Mouse (Mus musculus) midbrain, embryonic 10.5 days (tissue): ENCODE data around the gene Zbtb40. TPM values are rescaled to one million over a fixed set of nuclear protein-coding genes. Genes with fewer than 3 reads are reported as not detected.

ENCODE experiments used
- DNase-seq: peaks from one replicate; pipeline ENCODE4 v3.0.0-alpha.2; 2017; ENCODE audit warnings: low spot score
- H3K27ac ChIP-seq: fragments of 300-500 bp; sonication (generic); replicated peaks from 2 replicates; pipeline ENCODE4 v1.5.1; 2016; ENCODE audit warnings: mild to moderate bottlenecking
- H3K27me3 ChIP-seq: fragments of 300-500 bp; sonication (generic); 2 replicates; pipeline ENCODE4 v1.6.1; 2016; ENCODE audit warnings: low read depth, mild to moderate bottlenecking; ENCODE audit not compliant: poor library complexity, severe bottlenecking
- H3K36me3 ChIP-seq: fragments of 300-500 bp; sonication (generic); 2 replicates; pipeline ENCODE4 v1.6.1; 2016; ENCODE audit warnings: mild to moderate bottlenecking, moderate library complexity
- H3K4me1 ChIP-seq: fragments of 300-500 bp; sonication (generic); 2 replicates; pipeline ENCODE4 v1.6.1; 2016
- H3K4me3 ChIP-seq: fragments of 300-500 bp; sonication (generic); 2 replicates; pipeline ENCODE4 v1.5.1; 2016; ENCODE audit warnings: mild to moderate bottlenecking, moderate library complexity
- H3K9me3 ChIP-seq: fragments of 300-500 bp; sonication (generic); replicated peaks from 2 replicates; pipeline ENCODE4 v1.6.1; 2016; ENCODE audit warnings: mild to moderate bottlenecking
- WGBS: fragments of 180-500 bp; shearing (Covaris S2); methylation state at CpG from one replicate; pipeline ENCODE4 v1.1.7; 2016; 5-methylcytosine and 5-hydroxymethylcytosine counted together
- polyA plus RNA-seq: library from polyadenylated mRNA; unstranded; fragments of >200 nt; fragmentation: Nextera tagmentation; extraction: Ambion mirVana; gene quantifications from 2 replicates; pipeline ENCODE4 v1.2.1, GENCODE M21; 2016

Gene Zbtb40
- 4.9 and 5.0 TPM in 2 replicates for polyA plus RNA-seq

- H3K27ac ChIP-seq: peak within 1 kb of the TSS; percentile 91
- H3K9me3 ChIP-seq: peaks cover 8% of the 10 kb centered on the region; the same call in 1 of the 2 replicates
- peaks cover 19% of the 10 kb centered on the region for H3K4me1 ChIP-seq
- H3K4me3 ChIP-seq: peak within 1 kb of the TSS; percentile 92
- peaks cover 46% of the 10 kb centered on the region for H3K27me3 ChIP-seq
- WGBS: 1% methylated on average over 32 of the region's 32 CpGs
- no peaks in the 10 kb centered on the region for H3K36me3 ChIP-seq
- DNase-seq: peak; percentile 98
These were observed at the start of gene Zbtb40 for GRCm38 (mm10) chr4:137048550-137049032. Gene Zbtb40, minus strand, starts transcription at chr4:137048801.

GRCm38 (mm10) chr4:137097984-137098327, 49.4 kb upstream of the Zbtb40 start:
- Histone ChIP-seq H3K27me3 (no peaks in the 10 kb centered on the region), H3K4me3 (no peak overlapping the region), H3K27ac (no peak overlapping the region), H3K9me3 (no peaks in the 10 kb centered on the region), H3K4me1 (peaks cover 6% of the 10 kb centered on the region; the same call in 1 of the 2 replicates), H3K36me3 (no peaks in the 10 kb centered on the region)
- 86% methylated on average over 4 of the region's 4 CpGs for WGBS
- no peak for DNase-seq

DNA sequence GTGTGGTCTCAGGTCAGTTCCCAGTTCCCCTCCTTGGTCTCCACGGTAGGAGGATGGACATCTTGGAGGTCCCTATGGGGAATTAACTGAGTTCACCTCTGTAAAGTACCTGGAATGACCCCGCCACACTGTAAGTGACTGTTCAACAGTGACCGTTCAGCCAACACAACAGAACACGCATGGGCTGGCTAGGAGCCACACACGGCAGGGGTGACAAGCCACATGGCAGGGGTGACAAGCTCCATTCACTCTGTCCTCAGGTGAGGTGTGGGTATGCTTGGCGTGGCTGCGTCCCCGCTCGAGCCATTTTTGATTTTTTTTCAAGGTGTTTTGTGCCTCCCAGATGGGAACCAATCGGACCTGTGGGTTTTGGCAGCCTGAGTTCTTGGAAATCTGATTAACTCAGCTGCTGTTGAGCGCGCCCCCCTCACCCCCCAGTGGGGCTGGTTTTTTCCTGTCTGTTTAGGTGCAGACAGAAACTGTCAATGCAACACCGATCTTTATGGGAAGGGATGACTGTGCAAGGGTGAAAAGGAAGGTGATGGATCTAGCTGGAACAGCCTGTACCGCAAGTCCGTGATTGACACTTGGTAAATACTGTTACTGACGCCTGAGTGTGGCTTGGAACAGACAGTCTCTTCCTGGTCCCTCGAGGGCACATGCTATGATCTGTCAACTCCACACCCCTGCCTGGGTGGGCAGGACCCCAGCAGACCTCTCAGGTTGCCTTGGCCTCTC, 48.8 kb upstream of the Zbtb40 start:
- 85% methylated on average over 17 of the region's 17 CpGs for WGBS
- DNase-seq: no peak
- no peaks in the 10 kb centered on the region for H3K9me3 ChIP-seq
- no peaks in the 10 kb centered on the region for H3K36me3 ChIP-seq
- H3K4me1 ChIP-seq: peaks cover 6% of the 10 kb centered on the region; the same call in 1 of the 2 replicates
- no peak overlapping the region for H3K4me3 ChIP-seq
- no peaks in the 10 kb centered on the region for H3K27me3 ChIP-seq
- no peak overlapping the region for H3K27ac ChIP-seq

GRCm38 (mm10) chr4:137096353-137096752, 47.8 kb upstream of the Zbtb40 start:
- DNase-seq: no peak
- peaks cover 6% of the 10 kb centered on the region; the same call in 1 of the 2 replicates for H3K4me1 ChIP-seq
- H3K4me3 ChIP-seq: no peak overlapping the region
- H3K9me3 ChIP-seq: no peaks in the 10 kb centered on the region
- H3K27ac ChIP-seq: no peak overlapping the region
- no peaks in the 10 kb centered on the region for H3K36me3 ChIP-seq
- no peaks in the 10 kb centered on the region for H3K27me3 ChIP-seq
- 70% methylated on average over 10 of the region's 10 CpGs for WGBS

GRCm38 (mm10) chr4:137085083-137085810, 36.6 kb upstream of the Zbtb40 start:
- no peak for DNase-seq
- Histone ChIP-seq H3K4me1 (peaks cover 7% of the 10 kb centered on the region), H3K36me3 (no peaks in the 10 kb centered on the region), H3K9me3 (no peaks in the 10 kb centered on the region), H3K27me3 (0 out of 2 replicates have a peak, but pooled peaks cover 4% of the 10 kb centered on the region), H3K27ac (no peak overlapping the region), H3K4me3 (no peak overlapping the region)
- WGBS: 53% methylated on average over 18 of the region's 18 CpGs

- no peak overlapping the region for H3K4me3 ChIP-seq
- 59% methylated on average over 2 of the region's 2 CpGs for WGBS
- H3K27ac ChIP-seq: no peak overlapping the region
- no peaks in the 10 kb centered on the region for H3K36me3 ChIP-seq
- peaks cover 7% of the 10 kb centered on the region for H3K4me1 ChIP-seq
- H3K27me3 ChIP-seq: 0 out of 2 replicates have a peak, but pooled peaks cover 4% of the 10 kb centered on the region
- no peaks in the 10 kb centered on the region for H3K9me3 ChIP-seq
- no peak for DNase-seq
These were observed 34.3 kb upstream of the Zbtb40 start for GRCm38 (mm10) chr4:137082866-137083265.

GRCm38 (mm10) chr4:137081401-137081800, 32.8 kb upstream of the Zbtb40 start:
- DNase-seq: no peak
- 0 out of 2 replicates have a peak, but pooled peaks cover 7% of the 10 kb centered on the region for H3K27me3 ChIP-seq
- H3K27ac ChIP-seq: no peak overlapping the region
- H3K4me1 ChIP-seq: peaks cover 14% of the 10 kb centered on the region
- WGBS: 93% methylated on average over 4 of the region's 4 CpGs
- no peaks in the 10 kb centered on the region for H3K9me3 ChIP-seq
- H3K4me3 ChIP-seq: no peak overlapping the region
- H3K36me3 ChIP-seq: no peaks in the 10 kb centered on the region

DNA sequence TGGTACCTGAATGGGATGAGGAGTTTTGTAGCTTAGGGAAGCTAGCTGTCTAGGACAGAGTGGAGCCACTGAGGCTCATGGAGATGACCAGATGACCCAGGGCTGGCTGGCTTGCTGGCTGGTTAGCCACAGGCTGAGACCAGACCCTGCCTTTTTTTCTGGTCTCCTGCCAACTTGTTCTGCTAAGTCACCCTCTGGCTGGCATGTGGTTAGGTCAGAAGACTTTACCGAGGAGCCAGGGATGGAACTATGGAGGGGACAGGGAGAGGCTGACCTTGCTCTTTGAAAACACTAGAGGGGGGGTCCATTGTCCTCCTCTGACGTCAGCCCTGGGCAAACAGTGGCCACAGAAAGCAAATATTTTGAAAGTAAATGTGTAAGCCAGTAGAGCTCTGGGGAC, 28.6 kb upstream of the Zbtb40 start:
- 0 out of 2 replicates have a peak, but pooled peaks cover 8% of the 10 kb centered on the region for H3K4me1 ChIP-seq
- DNase-seq: no peak
- 0 out of 2 replicates have a peak, but pooled peaks cover 3% of the 10 kb centered on the region for H3K27me3 ChIP-seq
- 53% methylated on average over 2 of the region's 2 CpGs for WGBS
- no peaks in the 10 kb centered on the region for H3K36me3 ChIP-seq
- H3K4me3 ChIP-seq: no peak overlapping the region
- no peak overlapping the region for H3K27ac ChIP-seq
- no peaks in the 10 kb centered on the region for H3K9me3 ChIP-seq

DNA sequence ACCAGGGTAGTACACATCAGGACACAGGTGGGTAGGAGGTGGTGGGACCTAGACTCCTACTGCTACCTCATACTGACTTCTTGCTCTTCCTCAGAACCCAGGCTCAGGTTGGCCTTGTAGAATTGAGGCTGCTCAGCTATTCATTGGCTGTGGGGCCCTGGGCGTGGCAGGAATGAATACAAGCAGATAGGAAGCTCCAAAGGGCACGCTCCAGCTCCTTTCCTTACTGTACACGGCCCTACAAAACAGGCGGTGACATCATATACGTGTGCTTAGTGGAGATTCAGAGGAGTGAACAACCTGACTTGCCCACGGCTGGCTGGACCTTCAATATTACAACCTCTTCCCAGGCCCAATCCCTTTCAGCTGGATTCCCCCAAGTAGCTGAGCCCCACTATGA, 22.6 kb upstream of the Zbtb40 start:
- H3K4me3 ChIP-seq: no peak overlapping the region
- 83% methylated on average over 6 of the region's 6 CpGs for WGBS
- no peak for DNase-seq
- H3K27me3 ChIP-seq: 0 out of 2 replicates have a peak, but pooled peaks cover 3% of the 10 kb centered on the region
- H3K36me3 ChIP-seq: no peaks in the 10 kb centered on the region
- H3K4me1 ChIP-seq: peaks cover 12% of the 10 kb centered on the region
- H3K27ac ChIP-seq: no peak overlapping the region
- no peaks in the 10 kb centered on the region for H3K9me3 ChIP-seq

DNA sequence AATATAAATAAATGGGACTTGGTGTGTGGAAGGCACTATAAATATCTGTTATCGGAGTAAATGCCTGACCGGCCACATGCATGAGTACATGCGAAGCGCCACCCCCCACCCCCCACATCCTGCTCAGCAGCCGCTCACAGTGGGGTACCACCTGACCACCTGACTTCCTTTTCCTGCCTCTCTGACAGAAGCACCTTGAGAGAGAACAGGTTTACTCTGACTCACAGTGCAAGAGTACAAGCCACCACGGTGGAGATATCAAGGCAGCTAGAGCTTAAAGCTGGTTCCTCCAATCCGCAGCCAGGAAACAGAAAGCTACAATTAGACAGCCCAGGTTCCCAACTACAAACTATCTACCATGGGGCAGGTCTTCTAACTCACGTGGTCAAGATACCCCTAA, 19.9 kb upstream of the Zbtb40 start:
- WGBS: 46% methylated on average over 8 of the region's 8 CpGs

DNA sequence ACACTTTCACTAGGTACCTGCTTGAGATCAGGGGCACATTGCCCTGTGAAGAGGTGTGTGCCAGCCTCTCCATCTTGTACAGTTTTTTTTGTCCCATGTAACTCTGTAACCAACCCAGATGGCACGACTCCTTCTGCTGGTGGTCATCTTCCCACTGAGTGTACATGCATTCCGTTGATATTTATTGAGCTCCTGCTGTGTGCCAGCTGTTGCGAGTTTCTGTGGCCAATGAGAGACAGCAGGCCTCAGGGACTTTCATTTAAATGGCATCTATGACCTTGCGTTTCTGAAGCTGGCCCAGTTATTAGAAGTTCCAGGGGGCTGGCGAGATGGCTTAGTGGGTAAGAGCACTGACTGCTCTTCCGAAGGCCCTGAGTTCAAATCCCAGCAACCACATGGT, 17.2 kb upstream of the Zbtb40 start:
- Histone ChIP-seq H3K27me3 (0 out of 2 replicates have a peak, but pooled peaks cover 3% of the 10 kb centered on the region), H3K36me3 (no peaks in the 10 kb centered on the region), H3K27ac (no peak overlapping the region), H3K9me3 (no peaks in the 10 kb centered on the region), H3K4me1 (peaks cover 12% of the 10 kb centered on the region), H3K4me3 (no peak overlapping the region)
- 70% methylated on average over 6 of the region's 6 CpGs for WGBS
- DNase-seq: no peak

More for the DNA sequence above, 19.9 kb upstream of the Zbtb40 start:
- Histone ChIP-seq H3K27me3 (0 out of 2 replicates have a peak, but pooled peaks cover 3% of the 10 kb centered on the region), H3K4me3 (no peak overlapping the region), H3K4me1 (peaks cover 12% of the 10 kb centered on the region), H3K36me3 (no peaks in the 10 kb centered on the region), H3K9me3 (no peaks in the 10 kb centered on the region), H3K27ac (no peak overlapping the region)
- no peak for DNase-seq

- Histone ChIP-seq H3K27ac (no peak overlapping the region), H3K36me3 (no peaks in the 10 kb centered on the region), H3K4me3 (no peak overlapping the region), H3K4me1 (no peaks in the 10 kb centered on the region), H3K9me3 (peaks cover 3% of the 10 kb centered on the region; the same call in 1 of the 2 replicates), H3K27me3 (peaks cover 69% of the 10 kb centered on the region)
- DNase-seq: no peak
- 82% methylated on average over 3 of the region's 3 CpGs for WGBS
These were observed 6.3 kb upstream of the Zbtb40 start for GRCm38 (mm10) chr4:137054932-137055331.
